Mouse (Mus musculus) embryo, embryonic 9.5 days (tissue): ENCODE measurements around the gene Ydjc.

Experiments
- DNase-seq: peaks from one replicate; pipeline ENCODE4 v3.0.0-alpha.2; 2017; ENCODE audit errors: extremely low spot score

Ydjc gene

GRCm38 (mm10) chr16:17144339-17144738 is at the start of gene Ydjc:
Gene Ydjc, plus strand, starts transcription at chr16:17144621.
- DNase-seq: peak; percentile 39

GRCm38 (mm10) chr16:17096938-17097337 is 47.5 kb upstream of the Ydjc start:
- no peak for DNase-seq

GRCm38 (mm10) chr16:17102630-17103220 is 41.7 kb upstream of the Ydjc start:
- no peak for DNase-seq

- DNase-seq: no peak
Observed at GRCm38 (mm10) chr16:17104600-17104999, 39.8 kb upstream of the Ydjc start.

- DNase-seq: peak; percentile 82
Observed at GRCm38 (mm10) chr16:17110771-17111743, 33.4 kb upstream of the Ydjc start, which contains the start of gene Ppil2. Gene Ppil2, minus strand, starts transcription at chr16:17111257.

GRCm38 (mm10) chr16:17117309-17117799 is 27.1 kb upstream of the Ydjc start:
- no peak for DNase-seq

GRCm38 (mm10) chr16:17121569-17121968 is 22.9 kb upstream of the Ydjc start:
- DNase-seq: no peak

- peak; percentile 90 for DNase-seq
Observed at GRCm38 (mm10) chr16:17124119-17124870, 20.1 kb upstream of the Ydjc start.

- peak; percentile 88 for DNase-seq
Observed at GRCm38 (mm10) chr16:17124871-17125520, 19.4 kb upstream of the Ydjc start, which contains the start of gene 2610318N02Rik. Gene 2610318N02Rik, minus strand, starts transcription at chr16:17125167.

GRCm38 (mm10) chr16:17127292-17127691 is 17.1 kb upstream of the Ydjc start:
- peak; percentile 46 for DNase-seq

- DNase-seq: peak; percentile 44
Observed at GRCm38 (mm10) chr16:17131191-17132088, 13.0 kb upstream of the Ydjc start.

- peak; percentile 98 for DNase-seq
Observed at GRCm38 (mm10) chr16:17132089-17132905, 12.1 kb upstream of the Ydjc start, which contains the start of gene Sdf2l1. Gene Sdf2l1, minus strand, starts transcription at chr16:17132383.

- DNase-seq: no peak
Observed at GRCm38 (mm10) chr16:17132906-17133200, 11.6 kb upstream of the Ydjc start.

GRCm38 (mm10) chr16:17137355-17137754 is 7.1 kb upstream of the Ydjc start:
- DNase-seq: no peak

GRCm38 (mm10) chr16:17146772-17147235 is 2.4 kb downstream of the Ydjc start, which contains the start of gene Ccdc116:
Gene Ccdc116, minus strand, starts transcription at chr16:17147229.
- DNase-seq: peak; percentile 85

GRCm38 (mm10) chr16:17147391-17147929 is 3.0 kb downstream of the Ydjc start:
- DNase-seq: peak; percentile 29

- peak; percentile 65 for DNase-seq
Observed at GRCm38 (mm10) chr16:17148084-17148483, 3.7 kb downstream of the Ydjc start.

- DNase-seq: no peak
Observed at GRCm38 (mm10) chr16:17150520-17151258, 6.3 kb downstream of the Ydjc start.
